Mouse (Mus musculus): Measurements from ENCODE around the gene P2ry14.

DNA sequence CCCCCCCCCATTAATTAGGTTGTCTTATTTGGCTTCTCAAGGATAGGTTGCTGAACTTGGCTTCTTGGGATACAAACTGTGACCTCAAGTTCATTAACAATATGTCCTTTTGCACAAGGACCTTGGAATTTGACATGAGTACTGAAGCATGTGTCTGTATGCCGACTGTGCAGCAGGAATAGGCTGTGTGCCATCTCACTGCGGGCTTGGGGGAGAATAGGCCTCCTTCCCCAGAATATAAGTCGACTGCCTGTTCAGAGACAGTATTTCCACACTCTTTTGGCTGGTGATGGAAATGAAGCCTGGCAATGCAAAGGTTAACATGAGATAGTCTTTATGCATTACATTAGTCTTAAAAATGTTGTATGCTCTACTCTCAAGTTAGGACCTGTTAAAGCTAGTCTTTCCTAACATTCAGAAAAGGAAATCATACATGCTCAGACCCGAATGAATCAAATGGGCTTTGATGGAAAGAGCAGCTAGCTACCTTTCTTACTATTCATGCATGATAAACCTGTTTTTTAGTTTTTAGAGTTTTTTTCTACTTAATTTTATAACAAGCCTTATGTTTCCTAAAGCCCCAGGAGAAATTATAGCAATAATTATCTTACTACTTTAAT is 44.0 kb upstream of the P2ry14 start:
- TF ChIP-seq CTCF (IDR thresholded peaks at IDR 0.05; ENCODE audit: borderline replicate concordance, control insufficient read depth, extremely low read depth, insufficient read depth, low read length, poor library complexity): no peak
- no peak for TF ChIP-seq POLR2A (IDR thresholded peaks at IDR 0.05; ENCODE audit: control insufficient read depth, extremely low read depth, insufficient read depth, low read length, poor library complexity)
